Mouse (Mus musculus): ENCODE results near the gene Nhlrc1. TPM values are rescaled to one million over a fixed set of nuclear protein-coding genes. Genes with fewer than 3 reads are reported as not detected.

Gene Nhlrc1
- polyA plus RNA-seq, 1 experiment from 2014 or later, result 0.94 TPM

DNA sequence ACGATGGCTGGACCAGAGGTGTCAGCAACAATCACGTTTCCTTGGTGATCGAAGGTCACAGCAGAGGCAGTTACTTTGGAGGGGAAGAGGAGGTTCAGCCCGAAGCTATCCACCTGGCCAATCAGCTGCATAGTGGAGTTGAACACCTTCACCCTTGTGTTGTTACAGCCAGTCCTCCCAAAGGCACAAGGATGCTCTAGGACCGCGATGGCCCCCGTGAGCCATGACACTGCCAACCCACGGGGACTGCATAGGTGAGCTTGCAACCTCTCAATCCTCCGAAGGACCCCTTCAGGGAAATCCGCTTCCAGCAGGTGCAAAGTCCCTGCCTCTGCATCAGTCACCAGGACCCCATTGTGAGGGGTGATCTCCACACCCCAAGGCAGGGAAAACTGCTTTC is 910 bp downstream of the Nhlrc1 start:
- POLR2A ChIA-PET, result interaction anchor here (0.8 to 1.0 kb wide), 2 partner anchors 105 to 175 kb away, joined by 3 read pairs; no protein-coding TSS in a partner anchor
- ATAC-seq, result no peak
- H3K27me3 ChIP-seq, result no peaks in the 10 kb centered on the region
- TF ChIP-seq CTCF (IDR thresholded peaks at IDR 0.05), result no peak
- in situ Hi-C loops (cut with MboI; ENCODE audit: low pct_unique_long_range_greater_than_20kb), result loop anchor here (10.0 kb wide), 3 partner anchors 79 to 699 kb away; no protein-coding TSS in a partner anchor
- CTCF ChIA-PET, result no interaction called here
- no peak for DNase-seq (ENCODE audit: low read depth, low spot score)

DNA sequence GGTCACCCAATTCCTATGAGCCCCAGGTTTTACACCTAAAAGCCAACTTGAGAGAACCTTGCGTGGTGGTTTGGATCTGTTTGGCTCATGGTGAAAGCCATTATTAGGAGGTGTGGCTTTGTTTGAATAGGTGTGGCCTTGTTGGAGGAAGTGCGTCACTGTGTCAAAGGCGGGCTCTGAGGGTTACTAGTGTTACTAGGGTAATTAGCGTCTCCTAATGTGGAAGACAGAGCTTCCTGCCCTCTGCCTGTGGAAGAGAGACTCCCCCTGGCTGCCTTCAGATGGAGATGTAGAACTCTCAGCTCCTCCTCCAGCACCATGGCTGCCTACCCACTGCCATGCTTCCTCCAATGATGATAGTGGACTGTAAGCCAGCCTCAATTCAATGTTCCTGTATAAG is 13.1 kb downstream of the Nhlrc1 start:
- CTCF ChIA-PET, result no interaction called here
- H3K27me3 ChIP-seq, result no peaks in the 10 kb centered on the region
- no peak for TF ChIP-seq CTCF (IDR thresholded peaks at IDR 0.05)
- ATAC-seq, result no peak
- POLR2A ChIA-PET, result interaction anchor here (0.6 kb wide), 1 partner anchor 62 kb away, joined by 3 read pairs; no protein-coding TSS in a partner anchor
- no peak for DNase-seq (ENCODE audit: low read depth, low spot score)
- in situ Hi-C loops (cut with MboI; ENCODE audit: low pct_unique_long_range_greater_than_20kb), result no loop called here

GRCm38 (mm10) chr13:46999498-46999897 is 15.2 kb downstream of the Nhlrc1 start:
- no peak for DNase-seq (ENCODE audit: low read depth, low spot score)
- ChIA-PET CTCF (no interaction called here), POLR2A (no interaction called here)
- in situ Hi-C loops (cut with MboI; ENCODE audit: low pct_unique_long_range_greater_than_20kb), result no loop called here
- no peaks in the 10 kb centered on the region for H3K27me3 ChIP-seq
- TF ChIP-seq CTCF (IDR thresholded peaks at IDR 0.05), result no peak
- no peak for ATAC-seq

- ChIA-PET CTCF (no interaction called here), POLR2A (no interaction called here)
- no peak for TF ChIP-seq CTCF (IDR thresholded peaks at IDR 0.05)
- no peak for DNase-seq (ENCODE audit: low read depth, low spot score)
- no peak for ATAC-seq
- in situ Hi-C loops (cut with MboI; ENCODE audit: low pct_unique_long_range_greater_than_20kb), result no loop called here
- H3K27me3 ChIP-seq, result no peaks in the 10 kb centered on the region
Measured at GRCm38 (mm10) chr13:46997355-46997754, 17.3 kb downstream of the Nhlrc1 start.

DNA sequence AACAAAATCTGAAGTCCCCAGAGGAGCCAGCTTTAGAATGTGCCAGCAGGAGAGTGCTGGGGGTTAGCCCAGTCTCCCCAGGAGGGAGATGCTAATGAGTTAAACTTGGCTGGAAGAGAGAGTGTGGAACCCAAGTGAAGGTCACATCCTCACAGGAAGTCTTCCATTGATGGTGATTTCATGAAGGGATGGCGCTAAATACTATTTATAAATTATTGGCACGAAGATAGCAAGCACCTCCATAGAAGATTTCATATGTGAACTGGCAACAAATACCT is 21.4 kb downstream of the Nhlrc1 start:
- ATAC-seq, result no peak
- TF ChIP-seq CTCF (IDR thresholded peaks at IDR 0.05), result no peak
- POLR2A ChIA-PET, result no interaction called here
- H3K27me3 ChIP-seq, result no peaks in the 10 kb centered on the region
- CTCF ChIA-PET, result no interaction called here
- DNase-seq (ENCODE audit: low read depth, low spot score), result no peak
- in situ Hi-C loops (cut with MboI; ENCODE audit: low pct_unique_long_range_greater_than_20kb), result no loop called here

DNA sequence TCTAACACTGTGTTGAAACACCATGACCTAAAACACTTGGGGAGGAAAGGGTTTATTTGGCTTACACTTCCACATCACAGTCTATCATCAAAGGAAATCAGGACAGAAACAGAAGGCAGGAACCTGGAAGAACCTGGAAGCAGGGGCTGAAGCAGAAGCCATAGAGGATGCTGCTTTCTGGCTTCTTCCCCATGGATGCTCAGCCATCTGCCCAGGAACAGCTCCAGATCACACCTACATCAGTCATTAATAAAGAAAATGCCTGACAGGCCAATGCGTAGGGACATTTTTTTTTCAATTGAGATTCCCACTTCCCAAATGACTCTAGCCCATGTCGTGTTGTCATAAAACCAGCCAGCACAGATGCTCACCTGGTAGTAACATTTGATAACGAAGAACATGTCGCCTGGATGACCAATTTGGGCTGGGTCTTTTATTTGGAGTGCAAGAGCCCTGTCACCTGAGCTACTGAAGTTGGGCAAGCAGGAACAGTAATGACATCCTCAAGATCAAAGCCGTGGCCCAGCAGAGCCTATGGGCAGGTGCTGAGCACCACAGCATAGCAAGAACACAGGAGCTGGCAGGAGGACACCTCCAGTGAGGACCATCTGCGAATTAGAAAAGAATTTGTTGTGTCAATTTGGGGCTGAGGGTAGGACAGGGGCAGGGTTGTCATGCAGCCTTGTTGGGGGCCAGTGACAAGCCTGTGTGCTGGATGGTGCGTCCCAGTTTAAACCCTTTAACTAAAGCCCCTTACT is 22.0 kb downstream of the Nhlrc1 start:
- POLR2A ChIA-PET, result no interaction called here
- no peak for DNase-seq (ENCODE audit: low read depth, low spot score)
- H3K27me3 ChIP-seq, result no peaks in the 10 kb centered on the region
- TF ChIP-seq CTCF (IDR thresholded peaks at IDR 0.05), result no peak
- in situ Hi-C loops (cut with MboI; ENCODE audit: low pct_unique_long_range_greater_than_20kb), result no loop called here
- CTCF ChIA-PET, result no interaction called here
- no peak for ATAC-seq

DNA sequence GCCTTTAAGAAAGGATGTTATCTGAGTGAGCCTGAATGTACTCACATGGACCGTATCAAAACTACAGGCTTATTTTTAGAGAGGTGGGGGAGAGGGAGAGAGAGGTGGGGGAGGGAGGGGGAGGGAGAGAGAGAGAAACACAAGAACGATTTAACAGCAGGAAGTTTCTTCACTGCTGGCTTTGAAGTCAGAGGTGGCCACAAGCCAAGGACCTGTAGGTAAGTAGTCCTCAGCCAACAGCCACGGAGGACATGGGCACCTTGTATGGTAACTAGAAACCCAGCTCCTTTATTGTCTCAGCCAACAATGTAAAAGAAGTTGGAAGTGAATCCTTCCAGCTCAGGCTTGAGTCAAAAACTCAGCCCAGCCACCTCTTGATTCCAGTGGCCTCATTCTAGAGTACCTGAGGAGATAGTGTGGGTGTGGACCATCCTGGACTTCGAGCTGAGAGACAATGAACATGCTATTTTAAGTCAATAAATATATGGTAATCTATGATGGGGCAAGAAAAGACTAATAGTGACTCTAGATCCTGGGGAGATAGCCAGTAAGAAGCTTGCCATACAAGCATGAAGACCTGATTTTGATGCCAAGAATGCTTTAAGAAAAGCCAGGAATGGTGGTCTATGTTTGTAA is 24.2 kb downstream of the Nhlrc1 start:
- ChIA-PET POLR2A (no interaction called here), CTCF (no interaction called here)
- TF ChIP-seq CTCF (IDR thresholded peaks at IDR 0.05), result no peak
- H3K27me3 ChIP-seq, result no peaks in the 10 kb centered on the region
- in situ Hi-C loops (cut with MboI; ENCODE audit: low pct_unique_long_range_greater_than_20kb), result no loop called here
- DNase-seq (ENCODE audit: low read depth, low spot score), result no peak
- ATAC-seq, result no peak

GRCm38 (mm10) chr13:46987941-46988340 is 26.7 kb downstream of the Nhlrc1 start:
- no peak for ATAC-seq
- POLR2A ChIA-PET, result no interaction called here
- no peak for TF ChIP-seq CTCF (IDR thresholded peaks at IDR 0.05)
- in situ Hi-C loops (cut with MboI; ENCODE audit: low pct_unique_long_range_greater_than_20kb), result no loop called here
- no peaks in the 10 kb centered on the region for H3K27me3 ChIP-seq
- no peak for DNase-seq (ENCODE audit: low read depth, low spot score)
- CTCF ChIA-PET, result interaction anchor here (0.7 kb wide), 1 partner anchor 8 kb away, joined by 3 read pairs; no protein-coding TSS in a partner anchor

DNA sequence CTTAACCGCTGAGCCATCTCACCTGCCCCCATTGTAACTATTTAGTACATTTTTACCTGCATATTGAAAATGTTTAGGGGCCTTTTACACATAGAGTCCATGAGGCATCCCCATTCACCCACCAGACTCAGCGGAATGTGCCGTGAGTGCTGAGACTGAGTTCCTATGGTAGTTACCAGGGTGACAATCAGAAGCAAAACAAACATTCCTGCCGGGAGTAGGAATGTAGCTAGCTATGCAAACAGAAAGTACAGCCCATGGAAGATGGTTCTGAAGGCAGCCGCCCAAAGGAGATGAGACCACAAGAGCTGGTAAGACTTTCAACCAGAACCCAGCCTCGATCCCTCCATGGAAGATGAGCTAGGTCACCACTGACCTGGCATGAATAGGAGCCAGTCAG is 28.4 kb downstream of the Nhlrc1 start:
- POLR2A ChIA-PET, result no interaction called here
- in situ Hi-C loops (cut with MboI; ENCODE audit: low pct_unique_long_range_greater_than_20kb), result no loop called here
- DNase-seq (ENCODE audit: low read depth, low spot score) (no peak), ATAC-seq (no peak)
- no peak for TF ChIP-seq CTCF (IDR thresholded peaks at IDR 0.05)
- no peaks in the 10 kb centered on the region for H3K27me3 ChIP-seq
- CTCF ChIA-PET, result no interaction called here

DNA sequence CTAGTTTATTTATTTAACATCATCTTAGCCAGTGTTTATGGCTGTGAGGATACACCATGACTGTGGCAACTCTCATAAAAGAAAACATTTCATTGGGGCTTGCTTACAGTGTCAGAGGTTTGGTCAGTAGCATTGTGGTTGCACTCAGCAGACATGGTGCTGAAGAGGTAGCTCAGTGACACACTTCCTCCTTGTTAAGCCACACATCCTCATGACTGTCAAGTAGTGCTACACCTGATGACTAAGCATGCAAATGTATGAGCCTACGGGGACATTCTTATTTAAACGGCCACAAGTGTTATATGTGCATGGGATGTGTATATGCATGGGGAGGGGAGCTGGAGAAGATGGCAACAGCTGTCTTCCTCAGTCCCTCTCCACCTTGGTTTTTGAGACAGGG is 30.8 kb downstream of the Nhlrc1 start:
- TF ChIP-seq CTCF (IDR thresholded peaks at IDR 0.05), result no peak
- in situ Hi-C loops (cut with MboI; ENCODE audit: low pct_unique_long_range_greater_than_20kb), result no loop called here
- no peak for DNase-seq (ENCODE audit: low read depth, low spot score)
- ChIA-PET POLR2A (no interaction called here), CTCF (no interaction called here)
- no peak for ATAC-seq
- no peaks in the 10 kb centered on the region for H3K27me3 ChIP-seq

- in situ Hi-C loops (cut with MboI; ENCODE audit: low pct_unique_long_range_greater_than_20kb), result no loop called here
- DNase-seq (ENCODE audit: low read depth, low spot score) (no peak), ATAC-seq (no peak)
- POLR2A ChIA-PET, result no interaction called here
- no peak for TF ChIP-seq CTCF (IDR thresholded peaks at IDR 0.05)
- CTCF ChIA-PET, result no interaction called here
- H3K27me3 ChIP-seq, result no peaks in the 10 kb centered on the region
Measured at GRCm38 (mm10) chr13:46979836-46980490, 34.7 kb downstream of the Nhlrc1 start.
